Mouse (Mus musculus) midbrain, embryonic 11.5 days (tissue): Measurements from ENCODE around the gene Mmp27. TPM values are rescaled to one million over a fixed set of nuclear protein-coding genes. Genes with fewer than 3 reads are reported as not detected.

Experiments
- ATAC-seq: fragments of 200-750 bp; cut with Nextera tagmentation; 2 replicates; pipeline ENCODE4 v1.8.0; 2017; ENCODE audit warnings: moderate TSS enrichment, moderate library complexity; ENCODE audit not compliant: low FRiP score
- DNase-seq: peaks from one replicate; pipeline ENCODE4 v3.0.0; 2015; ENCODE audit warnings: low spot score; ENCODE audit errors: missing footprints
- H3K27ac ChIP-seq: fragments of 300-500 bp; sonication (generic); 2 replicates; pipeline ENCODE4 v1.5.1; 2014; ENCODE audit warnings: low read depth, low read length
- H3K27me3 ChIP-seq: fragments of 300-500 bp; sonication (generic); 2 replicates; pipeline ENCODE4 v1.6.1; 2014; ENCODE audit warnings: mild to moderate bottlenecking, low read length, moderate library complexity, mixed read lengths; ENCODE audit not compliant: control insufficient read depth, insufficient read depth
- H3K36me3 ChIP-seq: fragments of 300-500 bp; sonication (generic); 2 replicates; pipeline ENCODE4 v1.6.1; 2014; ENCODE audit warnings: mild to moderate bottlenecking, low read length, moderate library complexity, mixed read lengths; ENCODE audit not compliant: control insufficient read depth, insufficient read depth
- H3K4me1 ChIP-seq: fragments of 300-500 bp; sonication (generic); 2 replicates; pipeline ENCODE4 v1.6.1; 2014; ENCODE audit warnings: low read length; ENCODE audit not compliant: control insufficient read depth, insufficient read depth
- H3K4me2 ChIP-seq: fragments of 300-500 bp; sonication (generic); 2 replicates; pipeline ENCODE4 v1.6.1; 2014; ENCODE audit warnings: mild to moderate bottlenecking, moderate library complexity
- H3K4me3 ChIP-seq: fragments of 300-500 bp; sonication (generic); 2 replicates; pipeline ENCODE4 v1.5.1; 2014; ENCODE audit warnings: low read depth, low read length
- H3K9ac ChIP-seq: fragments of 300-500 bp; sonication (generic); 2 replicates; pipeline ENCODE4 v1.6.1; 2014; ENCODE audit warnings: low read length
- H3K9me3 ChIP-seq: fragments of 300-500 bp; sonication (generic); 2 replicates; pipeline ENCODE4 v1.6.1; 2016; ENCODE audit warnings: low read length; ENCODE audit not compliant: control insufficient read depth
- WGBS: fragments of 180-500 bp; shearing (Covaris S2); extraction: QIAGEN DNeasy Blood & Tissue Kit; methylation state at CpG from one replicate; pipeline ENCODE4 v1.1.7; 2014; 5-methylcytosine and 5-hydroxymethylcytosine counted together
- polyA plus RNA-seq: library from polyadenylated mRNA; unstranded; fragments of >200 nt; fragmentation: Nextera tagmentation; extraction: Ambion mirVana; gene quantifications from 2 replicates; pipeline ENCODE4 v1.2.1, GENCODE M21; 2014

Mmp27 gene
- polyA plus RNA-seq = not detected in 2 replicates

- Histone ChIP-seq H3K9me3 (no peaks in the 10 kb centered on the region), H3K27ac (no peak within 1 kb of the TSS), H3K4me2 (no peak within 1 kb of the TSS), H3K4me3 (no peak within 1 kb of the TSS), H3K9ac (no peak within 1 kb of the TSS), H3K4me1 (no peaks in the 10 kb centered on the region), H3K36me3 (no peaks in the 10 kb centered on the region), H3K27me3 (no peaks in the 10 kb centered on the region)
- DNase-seq (peak; percentile 62), ATAC-seq (no peak)
- WGBS = 84% methylated on average over 4 of the region's 4 CpGs
These were observed at the start of gene Mmp27 for GRCm38 (mm10) chr9:7571162-7571561. Gene Mmp27 (plus strand): TSS chr9:7571396.

GRCm38 (mm10) chr9:7526255-7526940 lies 44.8 kb upstream of the Mmp27 start:
- Histone ChIP-seq H3K9me3 (no peaks in the 10 kb centered on the region), H3K9ac (no peak overlapping the region), H3K4me1 (no peaks in the 10 kb centered on the region), H3K4me2 (no peak overlapping the region), H3K27ac (no peak overlapping the region), H3K36me3 (no peaks in the 10 kb centered on the region), H3K27me3 (no peaks in the 10 kb centered on the region), H3K4me3 (no peak overlapping the region)
- WGBS = 73% methylated on average over 4 of the region's 4 CpGs
- ATAC-seq = no peak
- DNase-seq = no peak

- Histone ChIP-seq H3K27me3 (no peaks in the 10 kb centered on the region), H3K27ac (no peak overlapping the region), H3K9me3 (no peaks in the 10 kb centered on the region), H3K4me2 (no peak overlapping the region), H3K9ac (no peak overlapping the region), H3K4me1 (no peaks in the 10 kb centered on the region), H3K4me3 (no peak overlapping the region), H3K36me3 (no peaks in the 10 kb centered on the region)
- ATAC-seq = no peak
- no peak for DNase-seq
These were observed 28.4 kb upstream of the Mmp27 start for GRCm38 (mm10) chr9:7542763-7543162.

GRCm38 (mm10) chr9:7544923-7545457 lies 26.2 kb upstream of the Mmp27 start:
- H3K4me2 ChIP-seq = no peak overlapping the region
- DNase-seq (no peak), ATAC-seq (no peak)
- no peak overlapping the region for H3K4me3 ChIP-seq
- 68% methylated on average over 1 of the region's 1 CpGs for WGBS
- no peaks in the 10 kb centered on the region for H3K9me3 ChIP-seq
- H3K27ac ChIP-seq = no peak overlapping the region
- H3K27me3 ChIP-seq = no peaks in the 10 kb centered on the region
- no peak overlapping the region for H3K9ac ChIP-seq
- H3K4me1 ChIP-seq = no peaks in the 10 kb centered on the region
- H3K36me3 ChIP-seq = no peaks in the 10 kb centered on the region

- Histone ChIP-seq H3K4me3 (no peak overlapping the region), H3K36me3 (no peaks in the 10 kb centered on the region), H3K9me3 (no peaks in the 10 kb centered on the region), H3K27me3 (no peaks in the 10 kb centered on the region), H3K4me2 (no peak overlapping the region), H3K9ac (no peak overlapping the region), H3K4me1 (no peaks in the 10 kb centered on the region), H3K27ac (no peak overlapping the region)
- ATAC-seq (no peak), DNase-seq (no peak)
- 72% methylated on average over 1 of the region's 1 CpGs for WGBS
These were observed 25.7 kb upstream of the Mmp27 start for GRCm38 (mm10) chr9:7545471-7545870.

- 86% methylated on average over 7 of the region's 7 CpGs for WGBS
These were observed 25.3 kb upstream of the Mmp27 start for GRCm38 (mm10) chr9:7545920-7546319.

GRCm38 (mm10) chr9:7551943-7552342 lies 19.3 kb upstream of the Mmp27 start:
- H3K36me3 ChIP-seq = no peaks in the 10 kb centered on the region
- no peak overlapping the region for H3K4me2 ChIP-seq
- H3K4me3 ChIP-seq = no peak overlapping the region
- no peak for ATAC-seq
- H3K9me3 ChIP-seq = no peaks in the 10 kb centered on the region
- H3K9ac ChIP-seq = no peak overlapping the region
- no peak overlapping the region for H3K27ac ChIP-seq
- no peaks in the 10 kb centered on the region for H3K27me3 ChIP-seq
- H3K4me1 ChIP-seq = no peaks in the 10 kb centered on the region
- no peak for DNase-seq

More at GRCm38 (mm10) chr9:7545920-7546319, 25.3 kb upstream of the Mmp27 start:
- no peaks in the 10 kb centered on the region for H3K27me3 ChIP-seq
- H3K4me2 ChIP-seq = no peak overlapping the region
- no peaks in the 10 kb centered on the region for H3K36me3 ChIP-seq
- ATAC-seq (no peak), DNase-seq (no peak)
- no peaks in the 10 kb centered on the region for H3K9me3 ChIP-seq
- H3K27ac ChIP-seq = no peak overlapping the region
- no peaks in the 10 kb centered on the region for H3K4me1 ChIP-seq
- H3K4me3 ChIP-seq = no peak overlapping the region
- H3K9ac ChIP-seq = no peak overlapping the region

GRCm38 (mm10) chr9:7553536-7553935 lies 17.7 kb upstream of the Mmp27 start:
- ATAC-seq (no peak), DNase-seq (no peak)
- no peak overlapping the region for H3K4me3 ChIP-seq
- no peaks in the 10 kb centered on the region for H3K9me3 ChIP-seq
- H3K27me3 ChIP-seq = no peaks in the 10 kb centered on the region
- WGBS = 82% methylated on average over 3 of the region's 3 CpGs
- no peaks in the 10 kb centered on the region for H3K36me3 ChIP-seq
- H3K4me1 ChIP-seq = no peaks in the 10 kb centered on the region
- H3K27ac ChIP-seq = no peak overlapping the region
- H3K9ac ChIP-seq = no peak overlapping the region
- H3K4me2 ChIP-seq = no peak overlapping the region

- ATAC-seq = no peak
- Histone ChIP-seq H3K4me3 (no peak overlapping the region), H3K27me3 (no peaks in the 10 kb centered on the region), H3K4me1 (no peaks in the 10 kb centered on the region), H3K9ac (no peak overlapping the region), H3K36me3 (no peaks in the 10 kb centered on the region), H3K4me2 (no peak overlapping the region), H3K27ac (no peak overlapping the region), H3K9me3 (no peaks in the 10 kb centered on the region)
- WGBS = 49% methylated on average over 3 of the region's 3 CpGs
- no peak for DNase-seq
These were observed 16.8 kb upstream of the Mmp27 start for GRCm38 (mm10) chr9:7554382-7554781.
